Mouse (Mus musculus) midbrain, embryonic 12.5 days (tissue): Measurements from ENCODE around the gene Grm1. TPM values are rescaled to one million over a fixed set of nuclear protein-coding genes. Genes with fewer than 3 reads are reported as not detected.

Experiments
- ATAC-seq: fragments of 200-750 bp; cut with Nextera tagmentation; 2 replicates; pipeline ENCODE4 v1.8.0; 2017; ENCODE audit warnings: low read depth, moderate TSS enrichment, moderate library complexity; ENCODE audit not compliant: low FRiP score
- H3K27ac ChIP-seq: fragments of 300-500 bp; sonication (generic); replicated peaks from 2 replicates; pipeline ENCODE4 v1.5.1; 2016; ENCODE audit warnings: mild to moderate bottlenecking
- H3K27me3 ChIP-seq: fragments of 300-500 bp; sonication (generic); 2 replicates; pipeline ENCODE4 v1.6.1; 2016; ENCODE audit warnings: mild to moderate bottlenecking
- H3K36me3 ChIP-seq: fragments of 300-500 bp; sonication (generic); 2 replicates; pipeline ENCODE4 v1.6.1; 2016
- H3K4me1 ChIP-seq: fragments of 300-500 bp; sonication (generic); 2 replicates; pipeline ENCODE4 v1.6.1; 2016
- H3K4me2 ChIP-seq: fragments of 300-500 bp; sonication (generic); replicated peaks from 2 replicates; pipeline ENCODE4 v1.6.1; 2016; ENCODE audit warnings: mild to moderate bottlenecking, moderate library complexity
- H3K4me3 ChIP-seq: fragments of 300-500 bp; sonication (generic); 2 replicates; pipeline ENCODE4 v1.5.1; 2016; ENCODE audit warnings: mild to moderate bottlenecking
- H3K9ac ChIP-seq: fragments of 300-500 bp; sonication (generic); replicated peaks from 2 replicates; pipeline ENCODE4 v1.6.1; 2016; ENCODE audit warnings: mild to moderate bottlenecking, moderate library complexity
- H3K9me3 ChIP-seq: fragments of 300-500 bp; sonication (generic); 2 replicates; pipeline ENCODE4 v1.6.1; 2016; ENCODE audit warnings: mild to moderate bottlenecking
- WGBS: fragments of 180-500 bp; shearing (Covaris S2); methylation state at CpG from one replicate; pipeline ENCODE4 v1.1.7; 2016; 5-methylcytosine and 5-hydroxymethylcytosine counted together
- polyA plus RNA-seq: library from polyadenylated mRNA; unstranded; fragments of >200 nt; fragmentation: Nextera tagmentation; extraction: Ambion mirVana; gene quantifications from 2 replicates; pipeline ENCODE4 v1.2.1, GENCODE M21; 2016

Gene Grm1
- polyA plus RNA-seq, 1 experiment from 2014 or later, result 0.61 TPM

DNA sequence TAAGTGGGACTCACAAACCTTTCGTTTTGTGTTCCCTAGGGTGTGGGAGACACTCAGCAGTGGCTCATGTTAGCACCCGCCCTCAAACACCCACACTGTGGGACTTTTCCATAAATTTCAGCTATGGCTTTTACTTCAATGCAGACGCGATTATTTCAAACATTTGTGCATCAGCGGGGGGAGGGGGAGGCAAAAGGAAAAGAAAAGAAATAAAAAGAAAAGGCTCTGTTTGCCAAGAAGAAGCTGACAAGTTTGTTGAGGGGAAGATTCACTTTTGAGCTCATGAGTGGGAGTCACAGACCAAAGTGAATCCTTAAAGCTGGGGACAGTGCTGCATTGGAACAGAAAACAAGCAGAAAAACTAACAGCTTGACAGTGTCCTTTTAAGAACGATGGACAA lies 384.7 kb downstream of the Grm1 start:
- WGBS, result 83% methylated on average over 6 of the region's 6 CpGs
- no peaks in the 10 kb centered on the region for H3K27me3 ChIP-seq
- H3K36me3 ChIP-seq, result no peaks in the 10 kb centered on the region
- H3K4me2 ChIP-seq, result no peak overlapping the region
- no peaks in the 10 kb centered on the region for H3K4me1 ChIP-seq
- H3K9ac ChIP-seq, result no peak overlapping the region
- H3K9me3 ChIP-seq, result no peaks in the 10 kb centered on the region
- ATAC-seq, result no peak
- H3K4me3 ChIP-seq, result no peak overlapping the region
- H3K27ac ChIP-seq, result no peak overlapping the region

GRCm38 (mm10) chr10:10689668-10690223 lies 392.4 kb downstream of the Grm1 start:
- WGBS, result 9% methylated on average over 11 of the region's 11 CpGs

GRCm38 (mm10) chr10:10688907-10689667 lies 393.1 kb downstream of the Grm1 start:
- peak overlapping the region; percentile 98 for H3K4me2 ChIP-seq
- peak; percentile 83 for ATAC-seq
- peaks cover 12% of the 10 kb centered on the region for H3K4me1 ChIP-seq
- H3K4me3 ChIP-seq, result peak overlapping the region; percentile 51
- no peak overlapping the region for H3K27ac ChIP-seq
- H3K9ac ChIP-seq, result peak overlapping the region; percentile 56
- no peaks in the 10 kb centered on the region for H3K9me3 ChIP-seq
- H3K27me3 ChIP-seq, result peaks cover 6% of the 10 kb centered on the region; the same call in 1 of the 2 replicates
- WGBS, result 2% methylated on average over 35 of the region's 35 CpGs
- H3K36me3 ChIP-seq, result no peaks in the 10 kb centered on the region

More at GRCm38 (mm10) chr10:10689668-10690223, 392.4 kb downstream of the Grm1 start:
- ATAC-seq, result peak; percentile 62
- Histone ChIP-seq H3K9me3 (no peaks in the 10 kb centered on the region), H3K4me2 (peak overlapping the region; percentile 98), H3K27ac (no peak overlapping the region), H3K4me3 (peak overlapping the region; percentile 51), H3K36me3 (no peaks in the 10 kb centered on the region), H3K27me3 (peaks cover 6% of the 10 kb centered on the region; the same call in 1 of the 2 replicates), H3K9ac (peak overlapping the region; percentile 56), H3K4me1 (peaks cover 12% of the 10 kb centered on the region)

- 94% methylated on average over 1 of the region's 1 CpGs for WGBS
- Histone ChIP-seq H3K4me3 (no peak within 1 kb of the TSS), H3K27ac (no peak within 1 kb of the TSS), H3K9ac (no peak within 1 kb of the TSS), H3K4me1 (no peaks in the 10 kb centered on the region), H3K36me3 (no peaks in the 10 kb centered on the region), H3K9me3 (no peaks in the 10 kb centered on the region), H3K27me3 (no peaks in the 10 kb centered on the region), H3K4me2 (no peak within 1 kb of the TSS)
- ATAC-seq, result no peak
These were observed 401.1 kb downstream of the Grm1 start, which contains the start of gene Gm10944 for GRCm38 (mm10) chr10:10681048-10681447. Gene Gm10944 (plus strand): TSS chr10:10681348.

DNA sequence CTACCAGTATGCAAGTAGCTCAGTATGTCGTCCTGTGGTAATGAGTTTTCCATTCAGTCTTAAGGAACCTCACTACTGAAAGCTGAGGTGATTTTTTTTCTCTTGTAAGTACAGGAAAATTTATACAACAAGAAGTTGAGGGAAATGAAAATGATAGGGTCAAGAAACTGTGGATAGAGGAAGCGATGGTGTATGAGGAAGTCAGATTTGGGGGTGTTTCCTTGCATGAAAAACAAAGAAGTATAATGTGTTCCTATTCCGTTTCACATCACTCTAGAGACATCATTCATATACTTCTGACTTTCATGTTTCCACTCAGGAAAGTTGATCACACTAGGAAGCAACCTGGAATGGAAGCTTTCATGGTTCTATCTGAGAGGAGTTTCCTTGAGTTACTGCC lies 422.2 kb downstream of the Grm1 start:
- H3K27me3 ChIP-seq, result no peaks in the 10 kb centered on the region
- WGBS, result 73% methylated on average over 3 of the region's 3 CpGs
- H3K4me3 ChIP-seq, result no peak overlapping the region
- H3K36me3 ChIP-seq, result no peaks in the 10 kb centered on the region
- no peaks in the 10 kb centered on the region for H3K4me1 ChIP-seq
- H3K27ac ChIP-seq, result no peak overlapping the region
- no peak overlapping the region for H3K4me2 ChIP-seq
- H3K9ac ChIP-seq, result no peak overlapping the region
- H3K9me3 ChIP-seq, result no peaks in the 10 kb centered on the region
- no peak for ATAC-seq

- Histone ChIP-seq H3K9me3 (no peaks in the 10 kb centered on the region), H3K36me3 (no peaks in the 10 kb centered on the region), H3K4me1 (no peaks in the 10 kb centered on the region), H3K4me2 (no peak overlapping the region), H3K9ac (no peak overlapping the region), H3K4me3 (no peak overlapping the region), H3K27me3 (no peaks in the 10 kb centered on the region), H3K27ac (no peak overlapping the region)
- ATAC-seq, result no peak
- WGBS, result 84% methylated on average over 3 of the region's 3 CpGs
These were observed 423.0 kb downstream of the Grm1 start for GRCm38 (mm10) chr10:10659161-10659560.

DNA sequence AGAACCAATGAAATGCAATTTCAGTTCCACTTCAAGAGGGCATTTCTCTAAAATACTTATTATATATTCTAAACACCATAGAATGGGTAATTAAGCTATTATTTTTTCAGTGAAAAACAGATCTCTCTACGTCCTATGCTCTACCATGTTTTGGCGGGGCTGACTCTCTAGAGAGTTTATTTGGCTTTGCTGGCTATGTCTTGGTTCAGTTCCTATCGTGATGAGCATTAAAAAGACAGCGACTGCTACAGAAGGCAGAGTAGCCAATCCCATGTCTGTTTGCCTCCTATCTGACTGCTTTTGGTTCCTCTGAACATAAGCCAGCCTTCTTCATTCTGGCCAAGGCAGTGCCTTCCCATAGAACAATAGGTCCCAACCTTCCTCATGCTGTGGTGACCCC lies 425.5 kb downstream of the Grm1 start:
- no peak overlapping the region for H3K27ac ChIP-seq
- 87% methylated on average over 4 of the region's 4 CpGs for WGBS
- no peak for ATAC-seq
- H3K9me3 ChIP-seq, result no peaks in the 10 kb centered on the region
- no peak overlapping the region for H3K9ac ChIP-seq
- no peaks in the 10 kb centered on the region for H3K36me3 ChIP-seq
- H3K4me2 ChIP-seq, result no peak overlapping the region
- no peaks in the 10 kb centered on the region for H3K27me3 ChIP-seq
- no peaks in the 10 kb centered on the region for H3K4me1 ChIP-seq
- H3K4me3 ChIP-seq, result no peak overlapping the region

- Histone ChIP-seq H3K9ac (no peak overlapping the region), H3K27me3 (no peaks in the 10 kb centered on the region), H3K4me2 (no peak overlapping the region), H3K4me1 (no peaks in the 10 kb centered on the region), H3K36me3 (no peaks in the 10 kb centered on the region), H3K9me3 (no peaks in the 10 kb centered on the region), H3K4me3 (no peak overlapping the region), H3K27ac (no peak overlapping the region)
- ATAC-seq, result no peak
These were observed 426.2 kb downstream of the Grm1 start for GRCm38 (mm10) chr10:10655991-10656390.

Other genes starting within 250 kb of the Grm1 start
- gene Shprh, start 67.1 kb upstream of the Grm1 start, polyA plus RNA-seq, result 33.3 and 33.7 TPM in 2 replicates
- 51.0 and 53.5 TPM in 2 replicates for gene Fbxo30, start 199.0 kb upstream of the Grm1 start, polyA plus RNA-seq